Mouse (Mus musculus): ENCODE results near the gene Rhbg. TPM values are rescaled to one million over a fixed set of nuclear protein-coding genes. Genes with fewer than 3 reads are reported as not detected.

The Rhbg gene
- polyA plus RNA-seq, 1 experiment = 0.29 TPM

DNA sequence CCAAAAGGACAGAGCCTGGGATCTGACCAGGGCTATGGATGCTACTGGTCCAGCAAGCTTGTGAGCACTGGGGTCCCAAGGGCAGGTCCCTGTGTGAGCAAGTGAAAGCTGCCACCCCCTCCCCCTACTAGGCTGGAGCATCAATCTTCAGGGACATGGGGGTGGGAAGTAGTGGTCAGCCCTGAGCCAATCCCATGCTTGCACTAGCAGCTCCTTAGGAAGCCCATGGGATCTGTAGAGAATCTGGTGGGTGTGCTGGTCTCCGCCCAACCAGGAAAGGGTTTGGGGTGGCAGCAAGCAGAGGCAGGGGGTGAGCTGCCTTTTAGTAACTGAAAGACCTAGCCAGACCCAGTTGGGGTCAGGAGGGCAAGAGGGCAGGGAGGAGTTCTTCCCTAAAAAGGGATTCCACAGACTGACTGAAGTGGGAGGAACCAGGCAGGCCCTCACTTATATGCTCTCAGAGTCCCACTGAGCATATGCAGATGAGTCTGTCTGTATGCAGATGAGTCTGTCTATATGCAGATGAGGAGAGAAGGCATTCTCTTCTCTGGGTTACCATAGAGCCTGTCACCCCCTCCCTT lies 23.4 kb downstream of the Rhbg start:
- H3K27ac ChIP-seq (ENCODE audit: insufficient read depth, low read length) = no peak overlapping the region
- TF ChIP-seq CTCF (IDR thresholded peaks at IDR 0.05; ENCODE audit: extremely low read depth, insufficient read depth, insufficient read length, insufficient replicate concordance) = no peak
- no peak for TF ChIP-seq POLR2A (IDR thresholded peaks at IDR 0.05; ENCODE audit: low read depth, low read length)
- no peak overlapping the region for H3K4me3 ChIP-seq (ENCODE audit: extremely low read depth, insufficient read depth, insufficient read length)
- no peaks in the 10 kb centered on the region for H3K4me1 ChIP-seq (ENCODE audit: control insufficient read depth, insufficient read depth, insufficient read length)
- DNase-seq (ENCODE audit: low read depth in 1 of 2, low spot score in 2 of 2) = no peak
- H3K36me3 ChIP-seq (ENCODE audit: control insufficient read depth, insufficient read depth, low read length) = no peaks in the 10 kb centered on the region
- H3K27me3 ChIP-seq (ENCODE audit: control insufficient read depth, insufficient read depth, low read length) = 0 out of 2 replicates have a peak, but pooled peaks cover 5% of the 10 kb centered on the region
- WGBS = 95% methylated on average over 1 of the region's 1 CpGs

GRCm38 (mm10) chr3:88230262-88231047 lies 24.1 kb downstream of the Rhbg start:
- Histone ChIP-seq H3K4me3 (ENCODE audit: extremely low read depth, insufficient read depth, insufficient read length) (no peak overlapping the region), H3K27me3 (ENCODE audit: control insufficient read depth, insufficient read depth, low read length) (0 out of 2 replicates have a peak, but pooled peaks cover 5% of the 10 kb centered on the region)
- DNase-seq (ENCODE audit: low read depth in 1 of 2, low spot score in 2 of 2) = no peak

DNA sequence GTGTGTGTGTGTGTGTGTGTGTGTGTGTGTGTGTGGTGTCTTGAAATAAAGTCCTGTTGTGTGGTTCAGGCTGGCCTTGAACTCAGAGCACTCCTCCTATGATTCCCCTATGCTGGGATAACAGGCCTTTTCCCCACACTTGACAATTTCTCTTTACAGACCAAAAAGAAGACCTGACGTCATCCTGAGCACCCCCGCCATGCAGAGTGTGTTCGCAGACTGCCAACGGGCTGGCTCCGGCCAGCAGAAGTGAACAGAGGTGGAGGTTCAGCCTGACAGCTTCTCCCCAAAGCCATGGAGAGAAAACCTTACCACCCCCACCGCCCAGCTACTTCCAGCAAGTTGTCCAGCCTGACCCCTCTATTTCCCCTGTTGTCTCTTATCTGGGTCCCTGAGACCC lies 25.0 kb downstream of the Rhbg start:
- WGBS = 92% methylated on average over 6 of the region's 6 CpGs
- no peak for TF ChIP-seq POLR2A (IDR thresholded peaks at IDR 0.05; ENCODE audit: low read depth, low read length)
- TF ChIP-seq CTCF (IDR thresholded peaks at IDR 0.05; ENCODE audit: extremely low read depth, insufficient read depth, insufficient read length, insufficient replicate concordance) = no peak
- H3K4me3 ChIP-seq (ENCODE audit: extremely low read depth, insufficient read depth, insufficient read length) = no peak overlapping the region
- no peaks in the 10 kb centered on the region for H3K36me3 ChIP-seq (ENCODE audit: control insufficient read depth, insufficient read depth, low read length)
- H3K4me1 ChIP-seq (ENCODE audit: control insufficient read depth, insufficient read depth, insufficient read length) = no peaks in the 10 kb centered on the region
- no peak overlapping the region for H3K27ac ChIP-seq (ENCODE audit: insufficient read depth, low read length)
- DNase-seq (ENCODE audit: low read depth in 1 of 2, low spot score in 2 of 2) = no peak
- H3K27me3 ChIP-seq (ENCODE audit: control insufficient read depth, insufficient read depth, low read length) = 0 out of 2 replicates have a peak, but pooled peaks cover 5% of the 10 kb centered on the region

More at GRCm38 (mm10) chr3:88230262-88231047, 24.1 kb downstream of the Rhbg start:
- 45% methylated on average over 17 of the region's 17 CpGs for WGBS
- Histone ChIP-seq H3K27ac (ENCODE audit: insufficient read depth, low read length) (no peak overlapping the region), H3K36me3 (ENCODE audit: control insufficient read depth, insufficient read depth, low read length) (no peaks in the 10 kb centered on the region), H3K4me1 (ENCODE audit: control insufficient read depth, insufficient read depth, insufficient read length) (no peaks in the 10 kb centered on the region)
- TF ChIP-seq CTCF (IDR thresholded peaks at IDR 0.05; ENCODE audit: extremely low read depth, insufficient read depth, insufficient read length, insufficient replicate concordance) (no peak), POLR2A (IDR thresholded peaks at IDR 0.05; ENCODE audit: low read depth, low read length) (no peak)

- H3K36me3 ChIP-seq (ENCODE audit: control insufficient read depth, insufficient read depth, low read length) = no peaks in the 10 kb centered on the region
- peaks cover 5% of the 10 kb centered on the region; the same call in 1 of the 2 replicates for H3K27me3 ChIP-seq (ENCODE audit: control insufficient read depth, insufficient read depth, low read length)
- H3K4me1 ChIP-seq (ENCODE audit: control insufficient read depth, insufficient read depth, insufficient read length) = no peaks in the 10 kb centered on the region
- TF ChIP-seq POLR2A (IDR thresholded peaks at IDR 0.05; ENCODE audit: low read depth, low read length) (no peak), CTCF (IDR thresholded peaks at IDR 0.05; ENCODE audit: extremely low read depth, insufficient read depth, insufficient read length, insufficient replicate concordance) (no peak)
- WGBS = 67% methylated on average over 4 of the region's 4 CpGs
- DNase-seq (ENCODE audit: low read depth in 1 of 2, low spot score in 2 of 2) = no peak
- no peak overlapping the region for H3K27ac ChIP-seq (ENCODE audit: insufficient read depth, low read length)
- H3K4me3 ChIP-seq (ENCODE audit: extremely low read depth, insufficient read depth, insufficient read length) = no peak overlapping the region
Measured at GRCm38 (mm10) chr3:88228906-88229305, 25.6 kb downstream of the Rhbg start.

GRCm38 (mm10) chr3:88227976-88228375 lies 26.5 kb downstream of the Rhbg start:
- TF ChIP-seq POLR2A (IDR thresholded peaks at IDR 0.05; ENCODE audit: low read depth, low read length) = no peak
- no peak for TF ChIP-seq CTCF (IDR thresholded peaks at IDR 0.05; ENCODE audit: extremely low read depth, insufficient read depth, insufficient read length, insufficient replicate concordance)
- H3K27me3 ChIP-seq (ENCODE audit: control insufficient read depth, insufficient read depth, low read length) = peaks cover 3% of the 10 kb centered on the region; the same call in 1 of the 2 replicates
- 66% methylated on average over 6 of the region's 6 CpGs for WGBS

GRCm38 (mm10) chr3:88227260-88227659 lies 27.2 kb downstream of the Rhbg start:
- no peaks in the 10 kb centered on the region for H3K4me1 ChIP-seq (ENCODE audit: control insufficient read depth, insufficient read depth, insufficient read length)
- WGBS = 52% methylated on average over 4 of the region's 4 CpGs
- H3K36me3 ChIP-seq (ENCODE audit: control insufficient read depth, insufficient read depth, low read length) = no peaks in the 10 kb centered on the region
- TF ChIP-seq CTCF (IDR thresholded peaks at IDR 0.05; ENCODE audit: extremely low read depth, insufficient read depth, insufficient read length, insufficient replicate concordance) (no peak), POLR2A (IDR thresholded peaks at IDR 0.05; ENCODE audit: low read depth, low read length) (no peak)
- H3K27me3 ChIP-seq (ENCODE audit: control insufficient read depth, insufficient read depth, low read length) = peaks cover 3% of the 10 kb centered on the region; the same call in 1 of the 2 replicates
- H3K4me3 ChIP-seq (ENCODE audit: extremely low read depth, insufficient read depth, insufficient read length) = no peak overlapping the region
- DNase-seq (ENCODE audit: low read depth in 1 of 2, low spot score in 2 of 2) = no peak
- H3K27ac ChIP-seq (ENCODE audit: insufficient read depth, low read length) = no peak overlapping the region

More at GRCm38 (mm10) chr3:88227976-88228375, 26.5 kb downstream of the Rhbg start:
- Histone ChIP-seq H3K27ac (ENCODE audit: insufficient read depth, low read length) (no peak overlapping the region), H3K4me3 (ENCODE audit: extremely low read depth, insufficient read depth, insufficient read length) (no peak overlapping the region), H3K36me3 (ENCODE audit: control insufficient read depth, insufficient read depth, low read length) (no peaks in the 10 kb centered on the region), H3K4me1 (ENCODE audit: control insufficient read depth, insufficient read depth, insufficient read length) (no peaks in the 10 kb centered on the region)
- no peak for DNase-seq (ENCODE audit: low read depth in 1 of 2, low spot score in 2 of 2)

All from spleen, adult 2 months (tissue).